ENCODE assay signal across 8 mouse cellular contexts in genomic region chr3:103737778-103738571, GRCm38 (mm10). TPM values are rescaled to one million over a fixed set of nuclear protein-coding genes. Genes with fewer than 3 reads are reported as not detected.
DNase-seq lines count a peak whose midpoint lies in the region; ATAC-seq and TF ChIP-seq lines count a peak whose summit lies in the region.

TSS of gene Olfml3 (minus strand) at chr3:103738001.

- no peak within 1 kb of the TSS for H3K4me3 ChIP-seq in C2C12 (ENCODE audit: insufficient read depth, poor library complexity, severe bottlenecking)
- peak within 1 kb of the TSS; percentile 38 for H3K4me3 ChIP-seq in embryonic fibroblast, embryonic 13.5 days (ENCODE audit: insufficient read depth, low read length)
- peak within 1 kb of the TSS; percentile 49 for H3K4me3 ChIP-seq in limb, embryonic 14.5 days (replicated peaks; ENCODE audit: low read length)
- peak within 1 kb of the TSS; percentile 5; the same call in 1 of the 2 replicates for H3K4me3 ChIP-seq in midbrain, postnatal 0 days (ENCODE audit: low read depth, low read length)

- no peak within 1 kb of the TSS for H3ac ChIP-seq in C2C12 (ENCODE audit: control insufficient read depth, insufficient read length, low read depth)

- peaks cover 6% of the 10 kb centered on the region for H3K36me3 ChIP-seq in C2C12 (ENCODE audit: control insufficient read depth, insufficient read depth)
- peaks cover 14% of the 10 kb centered on the region for H3K36me3 ChIP-seq in limb, embryonic 14.5 days (ENCODE audit: control insufficient read depth, insufficient read depth, low read length)
- peaks cover 7% of the 10 kb centered on the region for H3K36me3 ChIP-seq in midbrain, postnatal 0 days (ENCODE audit: insufficient read depth, low read length)

- H3K9ac ChIP-seq in limb, embryonic 14.5 days (ENCODE audit: low read depth, low read length, severe bottlenecking), result peak within 1 kb of the TSS; percentile 59
- H3K9ac ChIP-seq in midbrain, postnatal 0 days (replicated peaks; ENCODE audit: low read length, poor library complexity, severe bottlenecking), result 0 out of 2 replicates have a peak within 1 kb of the TSS, but pooled peaks have one; percentile 13

- TF ChIP-seq CTCF in C2C12 (IDR thresholded peaks at IDR 0.05; ENCODE audit: control insufficient read depth, insufficient read depth, insufficient read length), result peak; percentile 70
- TF ChIP-seq CTCF in embryonic fibroblast, embryonic 13.5 days (IDR thresholded peaks at IDR 0.05; ENCODE audit: borderline replicate concordance, insufficient read depth, low read length), result peak; percentile 80; the same call in 1 of the 2 replicates
- peak; percentile 94 for TF ChIP-seq CTCF in midbrain, postnatal 0 days (IDR thresholded peaks at IDR 0.05)

- peaks cover 2% of the 10 kb centered on the region for H3K79me3 ChIP-seq in C2C12 (ENCODE audit: low read depth)

- 2% methylated on average over 18 of the region's 18 CpGs for WGBS in limb, embryonic 14.5 days
- under 1% methylated on average over 18 of the region's 18 CpGs for WGBS in midbrain, postnatal 0 days

- H3K9me3 ChIP-seq in limb, embryonic 14.5 days (ENCODE audit: control insufficient read depth, low read length), result no peaks in the 10 kb centered on the region
- no peaks in the 10 kb centered on the region for H3K9me3 ChIP-seq in midbrain, postnatal 0 days (ENCODE audit: low read length)

- peak within 1 kb of the TSS; percentile 74 for H3K4me2 ChIP-seq in limb, embryonic 14.5 days (replicated peaks; ENCODE audit: low read depth, low read length, severe bottlenecking)
- H3K4me2 ChIP-seq in midbrain, postnatal 0 days (ENCODE audit: low read depth, low read length, poor library complexity, severe bottlenecking), result peak within 1 kb of the TSS; percentile 41

- H3K79me2 ChIP-seq in C2C12 (ENCODE audit: control insufficient read depth, insufficient read depth), result peaks cover 8% of the 10 kb centered on the region

- H3K4me1 ChIP-seq in embryonic fibroblast, embryonic 13.5 days (ENCODE audit: control insufficient read depth, insufficient read depth, low read length), result peaks cover 10% of the 10 kb centered on the region; the same call in 1 of the 2 replicates
- peaks cover 50% of the 10 kb centered on the region for H3K4me1 ChIP-seq in limb, embryonic 14.5 days (ENCODE audit: control insufficient read depth, insufficient read depth, low read length)
- peaks cover 14% of the 10 kb centered on the region; the same call in 1 of the 2 replicates for H3K4me1 ChIP-seq in midbrain, postnatal 0 days (ENCODE audit: insufficient read depth, low read length)

- peak; percentile 90 for ATAC-seq in limb, embryonic 14.5 days (ENCODE audit: low FRiP score, low read depth)
- ATAC-seq in midbrain, postnatal 0 days (ENCODE audit: low FRiP score), result peak; percentile 58

- TF ChIP-seq POLR2A in embryonic fibroblast, embryonic 13.5 days (IDR thresholded peaks at IDR 0.05; ENCODE audit: low read depth, low read length), result peak; percentile 90
- peak; percentile 63; the same call in 1 of the 2 replicates for TF ChIP-seq POLR2A in limb, embryonic 14.5 days (IDR thresholded peaks at IDR 0.05; ENCODE audit: borderline replicate concordance, extremely low read depth, insufficient read depth, insufficient read length)

- DNase-seq in brain, adult 2 months (ENCODE audit: low read depth, low spot score), result peak; percentile 93
- DNase-seq in heart, adult 9 months (ENCODE audit: low spot score in 2 of 2), result peak; percentile 83 to 89
- DNase-seq in kidney, adult 9 months, result peak; percentile 83
- DNase-seq in limb, embryonic 14.5 days (ENCODE audit: low spot score), result peak; percentile 95
- peak; percentile 93 for DNase-seq in midbrain, postnatal 0 days (ENCODE audit: low spot score)
- peak; percentile 80 to 91 for DNase-seq in spleen, postnatal 10 days (ENCODE audit: low spot score in 2 of 2)

- no peaks in the 10 kb centered on the region for H3K27me3 ChIP-seq in C2C12 (ENCODE audit: control insufficient read depth, insufficient read depth, insufficient read length)
- no peaks in the 10 kb centered on the region for H3K27me3 ChIP-seq in limb, embryonic 14.5 days (ENCODE audit: control insufficient read depth, insufficient read depth, low read length)
- no peaks in the 10 kb centered on the region for H3K27me3 ChIP-seq in midbrain, postnatal 0 days (ENCODE audit: insufficient read depth, low read length)

- H3K27ac ChIP-seq in embryonic fibroblast, embryonic 13.5 days (ENCODE audit: insufficient read depth, low read length), result peak within 1 kb of the TSS; percentile 99
- peak within 1 kb of the TSS; percentile 94 for H3K27ac ChIP-seq in limb, embryonic 14.5 days (replicated peaks; ENCODE audit: low read depth, low read length)
- H3K27ac ChIP-seq in midbrain, postnatal 0 days (ENCODE audit: low read depth, low read length), result peak within 1 kb of the TSS; percentile 59

TF ChIP-seq in C2C12, 6 proteins besides CTCF, POLR2A, EP300 and RAD21:
- no peak for TF ChIP-seq USF1 (IDR thresholded peaks at IDR 0.05; ENCODE audit: low read depth)
- peak; percentile 17 for TF ChIP-seq MAX (IDR thresholded peaks at IDR 0.05)
- no peak for TF ChIP-seq MYOD1 (IDR thresholded peaks at IDR 0.05; ENCODE audit: control insufficient read depth, insufficient read length, low read depth)
- no peak for TF ChIP-seq FOSL1 (IDR thresholded peaks at IDR 0.05; ENCODE audit: insufficient read depth, low read length, poor library complexity, severe bottlenecking)
TF ChIP-seq in C2C12: peak in this region for 1.

RNA-seq across cellular contexts. Expression of gene Olfml3, which starts in this region (rescaled TPM):
- 7.5 TPM for polyA plus RNA-seq in C2C12 (2012; fragmentation: generic; extraction: Trizol)
- polyA plus RNA-seq in embryonic fibroblast, embryonic 13.5 days (2011; ENCODE audit: insufficient read length, low read depth, missing spikeins), result 29.8 and 60.5 TPM in 2 replicates
- 52.0 and 58.1 TPM in 2 replicates for polyA plus RNA-seq in limb, embryonic 14.5 days (2012; rRNA removed)
- 82.5 and 88.0 TPM in 2 replicates for polyA plus RNA-seq in limb, embryonic 14.5 days (2014; fragmentation: Nextera tagmentation; extraction: Ambion mirVana)
- 7.5 and 9.0 TPM in 2 replicates for total RNA-seq in midbrain, postnatal 0 days (2014; rRNA removed)
- 7.0 and 8.9 TPM in 2 replicates for polyA plus RNA-seq in midbrain, postnatal 0 days (2015; fragmentation: Nextera tagmentation; extraction: Ambion mirVana)
